Mouse (Mus musculus): ENCODE measurements around the gene 2010005H15Rik.
"Not testable (repeated sequence)": the region's sequence is repeated elsewhere in the genome, so short reads cannot be mapped to it uniquely, and the experiment has no call there.

DNA sequence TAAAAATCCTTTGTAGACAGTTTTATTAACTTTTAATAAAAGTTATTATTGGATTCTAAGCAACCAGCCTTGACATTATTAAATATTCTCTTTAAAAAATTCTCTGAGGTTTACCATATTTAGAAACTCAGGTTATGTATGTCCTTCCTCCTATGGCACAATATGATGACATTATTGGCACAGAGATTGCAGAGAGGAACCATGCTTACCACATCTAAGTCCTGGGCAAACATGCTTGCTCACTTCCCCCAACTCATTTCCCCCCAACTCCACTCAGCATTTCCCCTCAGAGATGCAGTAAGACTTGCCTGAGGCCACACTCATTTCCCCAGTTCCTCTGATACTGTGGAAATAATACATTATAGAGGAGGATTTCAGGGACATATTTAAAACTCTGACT lies 39.3 kb downstream of the 2010005H15Rik start:
- TF ChIP-seq CTCF (IDR thresholded peaks at IDR 0.05; ENCODE audit: borderline replicate concordance, insufficient read depth, low read depth, low read length); POLR2A (IDR thresholded peaks at IDR 0.05; ENCODE audit: borderline replicate concordance, insufficient read depth, low read length): not testable (repeated sequence)
